Comparison of ENCODE assay signal across 23 mouse cellular contexts in genomic region chr14:47419723-47420276, GRCm38 (mm10). TPM values are rescaled to one million over a fixed set of nuclear protein-coding genes. Genes with fewer than 3 reads are reported as not detected.
A peak's percentile ranks its signal among the peaks of the same experiment; 100 is the strongest.
DNase-seq lines count a peak whose midpoint lies in the region; ATAC-seq lines count a peak whose summit lies in the region.
"Had no signal": no experiment of that assay in that cellular context is flagged by ENCODE, and none has a peak within 500 bp of the region (broad histone marks: within the 10 kb centered on the region; RNA-seq: fewer than 3 reads in every experiment).

No protein-coding gene starts in this region.

- no peaks in the 10 kb centered on the region for H3K27me3 ChIP-seq in liver, embryonic 13.5 days
- H3K27me3 ChIP-seq in liver, embryonic 11.5 days (replicated peaks; ENCODE audit: control insufficient read depth, insufficient read depth, low read length): no peaks in the 10 kb centered on the region
- H3K27me3 ChIP-seq: lung, embryonic 15.5 days had no signal

- DNase-seq in cerebellum, adult 9-10 months: peak; percentile 5
- DNase-seq in cerebellum, adult 8-10 months: no peak
- DNase-seq in liver, embryonic 13.5 days: peak; percentile 33
- DNase-seq in liver, embryonic 11.5 days (ENCODE audit: low spot score): no peak
- peak; percentile 74 for DNase-seq in MEL-GATA-1-ER (ENCODE audit: extremely low read depth, low read depth)
- DNase-seq in testis, postnatal 14 days (ENCODE audit: low spot score): peak; percentile 56
- no peak for DNase-seq in spleen, postnatal 14 days (ENCODE audit: low spot score in 2 of 2)
- DNase-seq: adrenal gland, adult 8-10 months; cerebellum, postnatal 36 days; gastrocnemius, postnatal 14 days; heart, adult 2 months; kidney, adult 8-10 months; kidney, postnatal 14 days; layer of hippocampus, postnatal 36 days; lung, postnatal 4 days; right cerebral cortex, postnatal 4 days had no signal

- H3K4me2 ChIP-seq in liver, embryonic 13.5 days: no peak overlapping the region
- no peak overlapping the region for H3K4me2 ChIP-seq in liver, embryonic 11.5 days
- H3K4me2 ChIP-seq: lung, embryonic 15.5 days had no signal

- ATAC-seq in liver, embryonic 13.5 days (ENCODE audit: low read depth): no peak
- ATAC-seq in liver, embryonic 11.5 days (replicated peaks; ENCODE audit: low FRiP score): no peak
- no peak for ATAC-seq in CD4-positive, CD25-positive, alpha-beta regulatory T cell, adult 4 months
- ATAC-seq: hindbrain, postnatal 0 days; midbrain, embryonic 16.5 days had no signal

- no peaks in the 10 kb centered on the region for H3K9me3 ChIP-seq in liver, embryonic 13.5 days (replicated peaks)
- H3K9me3 ChIP-seq in liver, embryonic 11.5 days (ENCODE audit: control insufficient read depth, low read length): no peaks in the 10 kb centered on the region
- H3K9me3 ChIP-seq: forebrain, embryonic 10.5 days; hindbrain, embryonic 10.5 days; lung, embryonic 15.5 days had no signal

- no peak overlapping the region for H3K4me3 ChIP-seq in liver, embryonic 13.5 days (replicated peaks)
- no peak overlapping the region for H3K4me3 ChIP-seq in liver, embryonic 11.5 days (ENCODE audit: low read depth, low read length)
- H3K4me3 ChIP-seq: forebrain, embryonic 10.5 days; heart, adult 2 months; hindbrain, embryonic 10.5 days; layer of hippocampus, adult 2 months; lung, embryonic 15.5 days had no signal

- H3K9ac ChIP-seq in liver, embryonic 13.5 days: no peak overlapping the region
- no peak overlapping the region for H3K9ac ChIP-seq in liver, embryonic 11.5 days (ENCODE audit: low read depth, low read length)
- H3K9ac ChIP-seq: lung, embryonic 15.5 days had no signal

- peaks cover 33% of the 10 kb centered on the region for H3K4me1 ChIP-seq in liver, embryonic 13.5 days (replicated peaks)
- peaks cover 13% of the 10 kb centered on the region for H3K4me1 ChIP-seq in liver, embryonic 11.5 days (replicated peaks; ENCODE audit: control insufficient read depth, insufficient read depth, low read length)

- H3K27ac ChIP-seq in liver, embryonic 13.5 days: no peak overlapping the region
- no peak overlapping the region for H3K27ac ChIP-seq in liver, embryonic 11.5 days (ENCODE audit: low read depth, low read length)
- H3K27ac ChIP-seq: forebrain, embryonic 10.5 days; heart, adult 2 months; hindbrain, embryonic 10.5 days; hindbrain, postnatal 0 days; layer of hippocampus, adult 2 months; lung, embryonic 15.5 days had no signal

- peaks cover 20% of the 10 kb centered on the region for H3K36me3 ChIP-seq in liver, embryonic 13.5 days
- peaks cover 12% of the 10 kb centered on the region for H3K36me3 ChIP-seq in liver, embryonic 11.5 days (ENCODE audit: control insufficient read depth, insufficient read depth, low read length)

- 86% methylated on average over 24 of the region's 24 CpGs for WGBS in liver, embryonic 13.5 days (ENCODE audit: insufficient replicate concordance)
- WGBS in liver, embryonic 11.5 days: 89% methylated on average over 24 of the region's 24 CpGs

RNA-seq across cellular contexts. Expression of gene Dlgap5, which starts 1.6 kb away (rescaled TPM):
- 58.4 and 66.0 TPM in 2 replicates for polyA plus RNA-seq in liver, embryonic 13.5 days (2015; fragmentation: Nextera tagmentation; extraction: Ambion mirVana)
- polyA plus RNA-seq in liver, embryonic 11.5 days (2014; fragmentation: Nextera tagmentation; extraction: Ambion mirVana): 71.1 and 71.7 TPM in 2 replicates
- polyA plus RNA-seq in CD4-positive, CD25-positive, alpha-beta regulatory T cell, adult 4 months (2017; shearing (Covaris generic)): 10 to 100 TPM; 11.4 to 13.0 TPM

RNA-seq across cellular contexts. Expression of gene Fbxo34, which starts 30.4 kb away (rescaled TPM):
- 34.9 and 36.3 TPM in 2 replicates for polyA plus RNA-seq in liver, embryonic 13.5 days (2015; fragmentation: Nextera tagmentation; extraction: Ambion mirVana)
- 27.8 and 30.9 TPM in 2 replicates for polyA plus RNA-seq in liver, embryonic 11.5 days (2014; fragmentation: Nextera tagmentation; extraction: Ambion mirVana)
- polyA plus RNA-seq in CD4-positive, CD25-positive, alpha-beta regulatory T cell, adult 4 months (2017; shearing (Covaris generic)): 10 to 100 TPM in 1 of 2 experiments, 1 to 10 TPM in 1; 9.5 to 16.1 TPM

RNA-seq across cellular contexts. Expression of gene Lgals3, which starts 52.2 kb away (rescaled TPM):
- 17.6 and 20.3 TPM in 2 replicates for polyA plus RNA-seq in liver, embryonic 13.5 days (2015; fragmentation: Nextera tagmentation; extraction: Ambion mirVana)
- polyA plus RNA-seq in liver, embryonic 11.5 days (2014; fragmentation: Nextera tagmentation; extraction: Ambion mirVana): 21.2 and 21.6 TPM in 2 replicates
- polyA plus RNA-seq in CD4-positive, CD25-positive, alpha-beta regulatory T cell, adult 4 months (2017; shearing (Covaris generic)): 10 to 100 TPM; 12.5 to 13.6 TPM

Comparison
In these comparisons a context has a peak if more than half of its experiments do, and no peak if none do; other contexts are left out.
1. DNase-seq: peak in cerebellum, adult 9-10 months (single experiment), liver, embryonic 13.5 days (single experiment), MEL-GATA-1-ER (single experiment) and testis, postnatal 14 days (single experiment); none in cerebellum, adult 8-10 months (single experiment), liver, embryonic 11.5 days (single experiment) and spleen, postnatal 14 days (0 of 2).